In genomic region chr12:84407874-84408818, GRCm38 (mm10) we compare ENCODE assay signal across 8 mouse cellular contexts. TPM values are rescaled to one million over a fixed set of nuclear protein-coding genes. Genes with fewer than 3 reads are reported as not detected.
A peak's percentile ranks its signal among the peaks of the same experiment; 100 is the strongest.
DNase-seq lines count a peak whose midpoint lies in the region; ATAC-seq and TF ChIP-seq lines count a peak whose summit lies in the region.

No protein-coding gene starts in this region.

- intact Hi-C loops in gastrocnemius, adult 2 months (cut with DNase I) = loop anchor here (2.0 kb wide), 1 partner anchor 43 kb away; the partner anchor contains the start of genes Aldh6a1 and Lin52

- H3K4me1 ChIP-seq in hindbrain, embryonic 14.5 days (replicated peaks; ENCODE audit: control insufficient read depth, insufficient read depth, low read length) = peaks cover 8% of the 10 kb centered on the region; the same call in 1 of the 2 replicates
- H3K4me1 ChIP-seq in liver, embryonic 11.5 days (replicated peaks; ENCODE audit: control insufficient read depth, insufficient read depth, low read length) = peaks cover 7% of the 10 kb centered on the region

- peak overlapping the region; percentile 92 for H3K27ac ChIP-seq in gastrocnemius, adult 2 months
- peak overlapping the region; percentile 92 for H3K27ac ChIP-seq in hindbrain, embryonic 14.5 days
- peak overlapping the region; percentile 33; the same call in 1 of the 2 replicates for H3K27ac ChIP-seq in liver, embryonic 11.5 days (ENCODE audit: low read depth, low read length)

- peak overlapping the region; percentile 71 for H3K4me2 ChIP-seq in hindbrain, embryonic 14.5 days (replicated peaks)
- peak overlapping the region; percentile 84 for H3K4me2 ChIP-seq in liver, embryonic 11.5 days

- ATAC-seq in erythroblast, adult 5-6 weeks (replicated peaks; ENCODE audit: low FRiP score, poor library complexity, severe bottlenecking) = peak; percentile 61
- peak; percentile 71 for ATAC-seq in hindbrain, embryonic 14.5 days (ENCODE audit: low FRiP score)
- ATAC-seq in liver, embryonic 11.5 days (replicated peaks; ENCODE audit: low FRiP score) = peak; percentile 64
- ATAC-seq in monocyte, adult 5-6 weeks (replicated peaks; ENCODE audit: insufficient number of reproducible peaks, low FRiP score, low TSS enrichment, poor library complexity, severe bottlenecking) = peak; percentile 68

- H3K36me3 ChIP-seq in hindbrain, embryonic 14.5 days (replicated peaks; ENCODE audit: control insufficient read depth, insufficient read depth) = no peaks in the 10 kb centered on the region
- no peaks in the 10 kb centered on the region for H3K36me3 ChIP-seq in liver, embryonic 11.5 days (ENCODE audit: control insufficient read depth, insufficient read depth, low read length)

- H3K9me3 ChIP-seq in hindbrain, embryonic 14.5 days (ENCODE audit: control insufficient read depth, low read length) = no peaks in the 10 kb centered on the region
- H3K9me3 ChIP-seq in liver, embryonic 11.5 days (ENCODE audit: control insufficient read depth, low read length) = no peaks in the 10 kb centered on the region

- peak overlapping the region; percentile 73 for H3K4me3 ChIP-seq in gastrocnemius, adult 2 months
- H3K4me3 ChIP-seq in hindbrain, embryonic 14.5 days (replicated peaks; ENCODE audit: low read length) = peak overlapping the region; percentile 83
- H3K4me3 ChIP-seq in liver, embryonic 11.5 days (ENCODE audit: low read depth, low read length) = peak overlapping the region; percentile 77

- no peak for TF ChIP-seq CTCF in gastrocnemius, adult 2 months (IDR thresholded peaks at IDR 0.05)

- WGBS in hindbrain, embryonic 14.5 days = 2% methylated on average over 49 of the region's 52 CpGs
- WGBS in liver, embryonic 11.5 days = 1% methylated on average over 49 of the region's 52 CpGs

- H3K9ac ChIP-seq in hindbrain, embryonic 14.5 days = peak overlapping the region; percentile 77
- H3K9ac ChIP-seq in liver, embryonic 11.5 days (ENCODE audit: low read depth, low read length) = peak overlapping the region; percentile 77

- DNase-seq in gastrocnemius, adult 2 months = no peak
- no peak for DNase-seq in gastrocnemius, postnatal 25 days
- peak; percentile 28 to 40 for DNase-seq in adrenal gland, postnatal 36 days
- peak; percentile 39 for DNase-seq in hindbrain, embryonic 14.5 days (ENCODE audit: low spot score)
- peak; percentile 54 for DNase-seq in liver, embryonic 11.5 days (ENCODE audit: low spot score)
- DNase-seq in thymus, postnatal 0 days (ENCODE audit: low spot score) = peak; percentile 86

- no peaks in the 10 kb centered on the region for H3K27me3 ChIP-seq in hindbrain, embryonic 14.5 days (ENCODE audit: control insufficient read depth, insufficient read depth, low read length)
- H3K27me3 ChIP-seq in liver, embryonic 11.5 days (replicated peaks; ENCODE audit: control insufficient read depth, insufficient read depth, low read length) = peaks cover 4% of the 10 kb centered on the region; the same call in 1 of the 2 replicates

RNA-seq across cellular contexts. Expression of gene Entpd5, which starts 0.7 kb away (rescaled TPM):
- total RNA-seq in gastrocnemius, adult 2 months (2021) = 10 to 100 TPM; 12.2 to 14.4 TPM
- 10 to 100 TPM; 11.3 to 16.7 TPM for total RNA-seq in gastrocnemius, postnatal 25 days (2021)
- 100 to 1,000 TPM in 1 of 2 experiments, 10 to 100 TPM in 1; 99.3 to 172 TPM for total RNA-seq in adrenal gland, postnatal 36 days (2021)
- 5.0 and 5.2 TPM in 2 replicates for total RNA-seq in erythroblast, adult 5-6 weeks (2015; ENCODE audit: low replicate concordance)
- 4.9 and 6.3 TPM in 2 replicates for total RNA-seq in erythroblast, adult 5-6 weeks (2017; ENCODE audit: low replicate concordance)
- polyA plus RNA-seq in hindbrain, embryonic 14.5 days (2014; fragmentation: Nextera tagmentation; extraction: Ambion mirVana) = 11.3 and 13.6 TPM in 2 replicates
- 14.0 and 14.1 TPM in 2 replicates for polyA plus RNA-seq in liver, embryonic 11.5 days (2014; fragmentation: Nextera tagmentation; extraction: Ambion mirVana)
- 7.0 to 10.6 TPM (median 8.4 TPM) in 3 replicates for total RNA-seq in monocyte, adult 5-6 weeks (2017)
- polyA plus RNA-seq in thymus, postnatal 0 days (2015; fragmentation: Nextera tagmentation; extraction: Ambion mirVana) = 50.0 and 52.7 TPM in 2 replicates

RNA-seq across cellular contexts. Expression of gene Bbof1, which starts 0.7 kb away (rescaled TPM):
- 1 to 10 TPM; 1.0 to 1.6 TPM for total RNA-seq in gastrocnemius, adult 2 months (2021)
- 1 to 10 TPM; 1.2 to 1.7 TPM for total RNA-seq in gastrocnemius, postnatal 25 days (2021)
- 1 to 10 TPM; 1.9 to 2.4 TPM for total RNA-seq in adrenal gland, postnatal 36 days (2021)
- total RNA-seq in erythroblast, adult 5-6 weeks (2015; ENCODE audit: low replicate concordance) = not detected in 2 replicates
- 0.26 and 0.84 TPM in 2 replicates for total RNA-seq in erythroblast, adult 5-6 weeks (2017; ENCODE audit: low replicate concordance)
- polyA plus RNA-seq in hindbrain, embryonic 14.5 days (2014; fragmentation: Nextera tagmentation; extraction: Ambion mirVana) = 2.6 and 3.0 TPM in 2 replicates
- polyA plus RNA-seq in liver, embryonic 11.5 days (2014; fragmentation: Nextera tagmentation; extraction: Ambion mirVana) = 1.0 TPM in 2 replicates
- total RNA-seq in monocyte, adult 5-6 weeks (2017) = 0.75 to 0.87 TPM in 2 of 3 replicates, not detected in the other
- polyA plus RNA-seq in thymus, postnatal 0 days (2015; fragmentation: Nextera tagmentation; extraction: Ambion mirVana) = 1.7 and 2.8 TPM in 2 replicates

RNA-seq across cellular contexts. Expression of gene Rnf113a2, which starts 8.8 kb away (rescaled TPM):
- 10 to 100 TPM in 1 of 2 experiments, 1 to 10 TPM in 1; 8.5 to 10.8 TPM for total RNA-seq in gastrocnemius, adult 2 months (2021)
- total RNA-seq in gastrocnemius, postnatal 25 days (2021) = 1 to 10 TPM; 6.1 to 6.4 TPM
- total RNA-seq in adrenal gland, postnatal 36 days (2021) = 10 to 100 TPM; 17.9 to 19.4 TPM
- 8.5 and 17.3 TPM in 2 replicates for total RNA-seq in erythroblast, adult 5-6 weeks (2015; ENCODE audit: low replicate concordance)
- 7.1 and 17.7 TPM in 2 replicates for total RNA-seq in erythroblast, adult 5-6 weeks (2017; ENCODE audit: low replicate concordance)
- 22.0 and 23.8 TPM in 2 replicates for polyA plus RNA-seq in hindbrain, embryonic 14.5 days (2014; fragmentation: Nextera tagmentation; extraction: Ambion mirVana)
- polyA plus RNA-seq in liver, embryonic 11.5 days (2014; fragmentation: Nextera tagmentation; extraction: Ambion mirVana) = 20.9 and 25.6 TPM in 2 replicates
- 66.2 to 82.0 TPM (median 67.1 TPM) in 3 replicates for total RNA-seq in monocyte, adult 5-6 weeks (2017)
- polyA plus RNA-seq in thymus, postnatal 0 days (2015; fragmentation: Nextera tagmentation; extraction: Ambion mirVana) = 48.7 and 48.9 TPM in 2 replicates

RNA-seq across cellular contexts. Expression of gene Aldh6a1, which starts 42.7 kb away (rescaled TPM):
- 100 to 1,000 TPM in 1 of 2 experiments, 10 to 100 TPM in 1; 93.1 to 128 TPM for total RNA-seq in gastrocnemius, adult 2 months (2021)
- total RNA-seq in gastrocnemius, postnatal 25 days (2021) = 10 to 100 TPM; 78.8 to 88.1 TPM
- total RNA-seq in adrenal gland, postnatal 36 days (2021) = 100 to 1,000 TPM; 178 to 227 TPM
- 3.3 and 13.8 TPM in 2 replicates for total RNA-seq in erythroblast, adult 5-6 weeks (2015; ENCODE audit: low replicate concordance)
- total RNA-seq in erythroblast, adult 5-6 weeks (2017; ENCODE audit: low replicate concordance) = 2.5 and 4.4 TPM in 2 replicates
- 37.9 and 38.3 TPM in 2 replicates for polyA plus RNA-seq in hindbrain, embryonic 14.5 days (2014; fragmentation: Nextera tagmentation; extraction: Ambion mirVana)
- polyA plus RNA-seq in liver, embryonic 11.5 days (2014; fragmentation: Nextera tagmentation; extraction: Ambion mirVana) = 21.5 and 25.7 TPM in 2 replicates
- total RNA-seq in monocyte, adult 5-6 weeks (2017) = 3.8 to 6.3 TPM (median 4.5 TPM) in 3 replicates
- 16.0 and 17.3 TPM in 2 replicates for polyA plus RNA-seq in thymus, postnatal 0 days (2015; fragmentation: Nextera tagmentation; extraction: Ambion mirVana)

RNA-seq across cellular contexts. Expression of gene Lin52, which starts 43.1 kb away (rescaled TPM):
- 10 to 100 TPM in 1 of 2 experiments, 1 to 10 TPM in 1; 10.0 to 10.7 TPM for total RNA-seq in gastrocnemius, adult 2 months (2021)
- total RNA-seq in gastrocnemius, postnatal 25 days (2021) = 1 to 10 TPM; 7.4 to 8.5 TPM
- total RNA-seq in adrenal gland, postnatal 36 days (2021) = 10 to 100 TPM; 13.7 to 15.6 TPM
- 29.0 and 38.0 TPM in 2 replicates for total RNA-seq in erythroblast, adult 5-6 weeks (2015; ENCODE audit: low replicate concordance)
- 11.7 and 16.3 TPM in 2 replicates for total RNA-seq in erythroblast, adult 5-6 weeks (2017; ENCODE audit: low replicate concordance)
- 30.4 and 34.3 TPM in 2 replicates for polyA plus RNA-seq in hindbrain, embryonic 14.5 days (2014; fragmentation: Nextera tagmentation; extraction: Ambion mirVana)
- 20.2 and 21.7 TPM in 2 replicates for polyA plus RNA-seq in liver, embryonic 11.5 days (2014; fragmentation: Nextera tagmentation; extraction: Ambion mirVana)
- total RNA-seq in monocyte, adult 5-6 weeks (2017) = 21.2 to 23.0 TPM (median 21.7 TPM) in 3 replicates
- polyA plus RNA-seq in thymus, postnatal 0 days (2015; fragmentation: Nextera tagmentation; extraction: Ambion mirVana) = 22.3 and 24.2 TPM in 2 replicates

Comparison
In these comparisons a context has a peak if more than half of its experiments do, and no peak if none do; other contexts are left out.
1. DNase-seq: peak in adrenal gland, postnatal 36 days (2 of 2), hindbrain, embryonic 14.5 days (single experiment), liver, embryonic 11.5 days (single experiment) and thymus, postnatal 0 days (single experiment); none in gastrocnemius, adult 2 months (single experiment) and gastrocnemius, postnatal 25 days (single experiment).
2. H3K27ac ChIP-seq: peak in every context shown above with its lines; median percentile 92 in gastrocnemius, adult 2 months; 92 in hindbrain, embryonic 14.5 days; 33 in liver, embryonic 11.5 days.
3. Peak in every context shown above with its lines, with median percentiles within 50 percentile points of each other: H3K4me3 ChIP-seq and ATAC-seq.